Mouse (Mus musculus): ENCODE results near the gene Clec11a.

GRCm38 (mm10) chr7:44310285-44310877, 3.7 kb upstream of the Clec11a start:
- TF ChIP-seq GATA1 (IDR thresholded peaks at IDR 0.05; ENCODE audit: borderline replicate concordance, low read length) (no peak), FLI1 (IDR thresholded peaks at IDR 0.05; ENCODE audit: low read length) (no peak)

Data from megakaryocyte, embryonic 14.5 days (primary cell).